Mouse (Mus musculus) stomach, embryonic 16.5 days (tissue): ENCODE measurements around the gene Gm11487. TPM values are rescaled to one million over a fixed set of nuclear protein-coding genes. Genes with fewer than 3 reads are reported as not detected.
"Not testable (repeated sequence)": the region's sequence is repeated elsewhere in the genome, so short reads cannot be mapped to it uniquely, and the experiment has no call there.

ENCODE experiments used
- ATAC-seq: fragments of 200-750 bp; cut with Nextera tagmentation; 2 replicates; pipeline ENCODE4 v1.8.0; 2017; ENCODE audit warnings: moderate number of reproducible peaks, moderate TSS enrichment; ENCODE audit not compliant: insufficient read depth, low FRiP score
- H3K27ac ChIP-seq: fragments of 300-500 bp; sonication (generic); 2 replicates; pipeline ENCODE4 v1.5.1; 2014; ENCODE audit warnings: low read length
- H3K27me3 ChIP-seq: fragments of 300-500 bp; sonication (generic); 2 replicates; pipeline ENCODE4 v1.6.1; 2014; ENCODE audit warnings: low read length, control low read depth, mixed read lengths; ENCODE audit not compliant: control insufficient read depth, insufficient read depth
- H3K36me3 ChIP-seq: fragments of 300-500 bp; sonication (generic); 2 replicates; pipeline ENCODE4 v1.6.1; 2014; ENCODE audit warnings: low read length; ENCODE audit not compliant: control insufficient read depth, insufficient read depth
- H3K4me1 ChIP-seq: fragments of 300-500 bp; sonication (generic); 2 replicates; pipeline ENCODE4 v1.6.1; 2014; ENCODE audit warnings: low read length, control low read depth, mixed read lengths; ENCODE audit not compliant: control insufficient read depth, insufficient read depth
- H3K4me2 ChIP-seq: fragments of 300-500 bp; sonication (generic); 2 replicates; pipeline ENCODE4 v1.6.1; 2014; ENCODE audit warnings: low read depth, low read length, mixed read lengths
- H3K4me3 ChIP-seq: fragments of 300-500 bp; sonication (generic); replicated peaks from 2 replicates; pipeline ENCODE4 v1.5.1; 2014; ENCODE audit warnings: mild to moderate bottlenecking, low read length
- H3K9ac ChIP-seq: fragments of 300-500 bp; sonication (generic); 2 replicates; pipeline ENCODE4 v1.6.1; 2014; ENCODE audit warnings: low read length
- H3K9me3 ChIP-seq: fragments of 300-500 bp; sonication (generic); replicated peaks from 2 replicates; pipeline ENCODE4 v1.6.1; 2016; ENCODE audit warnings: low read length, control low read depth; ENCODE audit not compliant: control insufficient read depth
- WGBS: fragments of 180-500 bp; shearing (Covaris S2); extraction: QIAGEN DNeasy Blood & Tissue Kit; methylation state at CpG from one replicate; pipeline ENCODE4 v1.1.7; 2014; 5-methylcytosine and 5-hydroxymethylcytosine counted together
- polyA plus RNA-seq: library from polyadenylated mRNA; unstranded; fragments of >200 nt; fragmentation: Nextera tagmentation; extraction: Ambion mirVana; gene quantifications from 2 replicates; pipeline ENCODE4 v1.2.1, GENCODE M21; 2015

Gm11487 gene
- not detected in 2 replicates for polyA plus RNA-seq

DNA sequence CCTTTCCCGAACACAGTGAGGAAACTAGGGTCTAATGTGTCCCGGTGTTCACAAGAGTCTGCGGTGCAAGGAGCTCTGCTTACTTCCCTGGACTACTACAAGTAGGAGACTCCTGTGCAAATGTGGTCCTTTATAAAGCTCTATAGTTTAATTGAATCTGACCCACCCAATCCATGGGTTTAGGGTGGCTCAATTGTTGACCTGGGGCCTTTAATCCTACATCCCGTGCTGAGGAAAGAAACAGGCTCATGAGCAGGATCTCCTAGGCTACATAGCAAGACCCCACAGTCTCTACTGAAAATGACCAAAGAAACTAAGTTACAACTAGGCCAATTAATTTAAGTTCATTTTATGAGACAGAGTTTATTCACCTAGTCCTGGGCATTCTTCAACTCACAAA, at the start of gene Gm11487:
Gm11487 (minus strand) TSS at position 101 of the 400 bp plus-strand sequence.
- not testable (repeated sequence) for H3K4me1 ChIP-seq, H3K36me3 ChIP-seq, H3K9me3 ChIP-seq, H3K9ac ChIP-seq, ATAC-seq, H3K4me2 ChIP-seq, H3K4me3 ChIP-seq, H3K27ac ChIP-seq, H3K27me3 ChIP-seq
- 91% methylated on average over 4 of the region's 4 CpGs for WGBS

DNA sequence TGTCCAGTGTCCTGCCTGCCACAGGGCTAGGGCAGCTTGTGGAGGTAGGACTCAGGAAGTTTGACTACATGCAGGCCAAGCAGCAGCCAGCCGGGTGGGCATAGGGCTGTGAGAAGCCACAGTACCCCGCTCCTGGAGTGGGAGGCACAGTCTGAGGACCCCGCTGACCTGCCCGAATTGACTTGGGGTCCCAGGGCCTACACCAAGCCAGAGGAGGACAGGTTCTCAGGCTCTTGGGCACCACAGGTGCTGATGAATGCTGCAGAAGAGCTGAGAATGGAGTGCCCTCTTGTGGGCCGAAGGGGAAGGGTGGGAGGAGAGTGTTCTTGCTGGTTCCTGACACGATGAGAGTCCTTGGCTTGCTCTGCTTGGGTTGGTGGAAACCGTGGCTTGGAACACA, 39.8 kb upstream of the Gm11487 start:
- ATAC-seq, result no peak
- no peaks in the 10 kb centered on the region for H3K36me3 ChIP-seq
- 55% methylated on average over 7 of the region's 7 CpGs for WGBS

DNA sequence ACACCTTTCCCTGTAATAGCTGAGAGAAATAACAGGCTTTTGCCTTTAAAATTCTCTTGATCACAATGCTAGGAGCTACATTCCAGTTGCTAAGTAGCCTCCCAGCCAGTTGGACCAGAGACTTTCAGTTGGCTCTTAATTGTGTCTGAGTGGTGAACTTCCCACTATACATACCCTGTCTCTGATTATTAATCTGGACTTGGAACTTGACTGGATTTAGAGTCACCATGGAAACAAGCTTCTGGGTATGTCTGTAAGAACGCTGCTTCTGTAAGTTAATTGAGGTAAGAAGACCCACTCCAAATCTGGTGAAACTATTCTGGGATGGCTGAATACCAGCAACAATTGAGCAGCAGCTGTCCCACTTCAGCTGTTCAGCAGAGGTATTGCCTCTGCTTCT, 37.7 kb upstream of the Gm11487 start:
- Histone ChIP-seq H3K9ac (no peak overlapping the region), H3K27me3 (no peaks in the 10 kb centered on the region), H3K4me3 (no peak overlapping the region), H3K27ac (no peak overlapping the region), H3K9me3 (no peaks in the 10 kb centered on the region), H3K4me2 (no peak overlapping the region), H3K36me3 (no peaks in the 10 kb centered on the region), H3K4me1 (no peaks in the 10 kb centered on the region)
- ATAC-seq, result no peak
- WGBS, result 54% methylated on average over 1 of the region's 1 CpGs

More for the DNA sequence above, 39.8 kb upstream of the Gm11487 start:
- Histone ChIP-seq H3K9ac (no peak overlapping the region), H3K4me2 (no peak overlapping the region), H3K4me1 (no peaks in the 10 kb centered on the region), H3K27ac (no peak overlapping the region), H3K4me3 (no peak overlapping the region), H3K27me3 (no peaks in the 10 kb centered on the region), H3K9me3 (no peaks in the 10 kb centered on the region)

DNA sequence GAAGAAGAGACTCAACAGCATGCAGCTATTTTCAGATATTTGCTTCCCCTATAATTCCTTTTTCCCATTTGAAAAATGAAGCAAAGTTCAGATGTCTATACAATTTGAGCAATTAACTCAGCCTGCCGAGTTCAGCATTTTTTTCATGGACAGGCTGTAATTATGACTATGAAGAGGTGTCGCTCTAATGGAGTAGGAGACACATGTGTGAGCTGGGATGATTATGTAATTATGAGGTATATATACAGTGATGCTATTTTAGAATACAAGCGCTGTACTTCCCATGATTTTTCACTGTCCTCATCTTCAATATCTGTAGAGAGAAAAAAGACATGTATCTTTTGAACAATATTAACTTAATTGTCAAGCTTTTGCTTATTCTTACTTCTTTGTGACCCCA, 21.0 kb upstream of the Gm11487 start:
- Histone ChIP-seq H3K27ac (no peak overlapping the region), H3K4me1 (no peaks in the 10 kb centered on the region), H3K9me3 (no peaks in the 10 kb centered on the region), H3K9ac (no peak overlapping the region), H3K36me3 (no peaks in the 10 kb centered on the region), H3K27me3 (no peaks in the 10 kb centered on the region), H3K4me3 (no peak overlapping the region), H3K4me2 (no peak overlapping the region)
- WGBS, result 69% methylated on average over 3 of the region's 3 CpGs
- no peak for ATAC-seq

DNA sequence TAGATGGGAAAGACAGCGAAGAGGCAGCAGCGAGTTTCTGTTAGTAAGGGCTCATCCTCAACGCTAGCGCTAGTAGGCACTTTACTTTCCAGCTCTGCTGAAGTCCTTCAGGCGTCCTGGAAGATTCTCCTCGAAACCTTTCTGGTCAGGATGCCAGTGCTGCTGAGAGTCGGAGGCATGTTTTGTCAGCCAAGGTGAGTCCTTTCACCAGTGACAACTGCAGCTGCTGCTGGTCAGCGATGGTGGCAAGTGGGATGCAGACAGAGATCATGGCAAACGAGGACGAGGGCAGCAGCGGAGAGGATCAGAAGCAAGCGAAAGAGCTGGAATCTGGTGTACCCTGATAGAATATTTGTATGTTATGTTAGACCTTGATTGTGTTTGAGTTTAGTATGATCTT, 18.2 kb upstream of the Gm11487 start:
- no peaks in the 10 kb centered on the region for H3K9me3 ChIP-seq
- H3K4me2 ChIP-seq, result no peak overlapping the region
- H3K27ac ChIP-seq, result no peak overlapping the region
- ATAC-seq, result no peak
- no peaks in the 10 kb centered on the region for H3K36me3 ChIP-seq
- H3K27me3 ChIP-seq, result no peaks in the 10 kb centered on the region
- H3K9ac ChIP-seq, result no peak overlapping the region
- no peak overlapping the region for H3K4me3 ChIP-seq
- 94% methylated on average over 12 of the region's 12 CpGs for WGBS
- no peaks in the 10 kb centered on the region for H3K4me1 ChIP-seq

DNA sequence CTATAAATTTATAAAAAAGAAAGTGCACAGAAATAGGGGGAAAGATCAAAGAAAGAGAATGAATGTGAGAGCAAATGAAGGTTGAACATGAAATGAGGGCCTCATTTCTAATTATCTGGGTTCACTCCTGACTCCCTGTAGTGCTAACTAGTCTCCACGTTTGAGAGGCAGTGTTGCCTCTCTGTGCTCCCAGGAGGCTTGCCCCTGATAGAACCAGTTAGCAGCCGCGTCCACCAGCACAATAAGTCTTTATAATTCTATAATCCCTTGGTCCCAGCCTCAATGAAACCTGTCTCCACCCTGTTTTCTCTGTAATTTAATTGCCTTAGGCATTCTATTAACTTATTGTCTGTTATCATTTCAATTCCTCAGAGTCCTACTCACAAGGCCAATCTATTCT, 38.3 kb downstream of the Gm11487 start:
- Histone ChIP-seq H3K4me2 (no peak overlapping the region), H3K4me1 (no peaks in the 10 kb centered on the region), H3K4me3 (no peak overlapping the region), H3K27ac (no peak overlapping the region), H3K36me3 (no peaks in the 10 kb centered on the region), H3K27me3 (no peaks in the 10 kb centered on the region), H3K9ac (no peak overlapping the region), H3K9me3 (no peaks in the 10 kb centered on the region)
- ATAC-seq, result no peak
- 51% methylated on average over 3 of the region's 3 CpGs for WGBS

Other genes with a start within 250 kb of the Gm11487 start
- not detected in 2 replicates for gene Gm11238, start 202.8 kb upstream of the Gm11487 start, polyA plus RNA-seq
- not detected in 2 replicates for gene Gm11237, start 217.9 kb upstream of the Gm11487 start, polyA plus RNA-seq
- gene Gm11236, start 233.0 kb upstream of the Gm11487 start, polyA plus RNA-seq, result not detected in 2 replicates